Mouse (Mus musculus): ENCODE measurements around the gene Armh3.

- TF ChIP-seq CTCF (IDR thresholded peaks at IDR 0.05; ENCODE audit: borderline replicate concordance, insufficient read depth, low read length) (no peak), POLR2A (IDR thresholded peaks at IDR 0.05; ENCODE audit: low read depth, low read length) (no peak)
Measured at GRCm38 (mm10) chr19:45817816-45818490, 180.3 kb downstream of the Armh3 start.
